Mouse (Mus musculus) ES-Bruce4 (cell line): Measurements from ENCODE around the gene Gmcl1. TPM values are rescaled to one million over a fixed set of nuclear protein-coding genes. Genes with fewer than 3 reads are reported as not detected.

Experiments used
- H3K27ac ChIP-seq: 2 replicates; pipeline ENCODE4 v1.5.1; 2012; ENCODE audit warnings: low read length, inconsistent platforms; ENCODE audit not compliant: insufficient read depth
- H3K27me3 ChIP-seq: 2 replicates; pipeline ENCODE4 v1.6.1; 2012; ENCODE audit warnings: mild to moderate bottlenecking, low read length, inconsistent platforms; ENCODE audit not compliant: control insufficient read depth, poor library complexity, insufficient read depth, severe bottlenecking
- H3K36me3 ChIP-seq: 2 replicates; pipeline ENCODE4 v1.6.1; 2012; ENCODE audit warnings: inconsistent platforms, mild to moderate bottlenecking, low read length, moderate library complexity; ENCODE audit not compliant: control insufficient read depth, poor library complexity, insufficient read depth, severe bottlenecking
- H3K4me1 ChIP-seq: one replicate; pipeline ENCODE4 v1.8.1; 2011; ENCODE audit warnings: low read length; ENCODE audit not compliant: control insufficient read depth, insufficient read depth
- H3K4me3 ChIP-seq: 2 replicates; pipeline ENCODE4 v1.5.1; 2011; ENCODE audit warnings: low read depth, mild to moderate bottlenecking, low read length
- H3K9ac ChIP-seq: 2 replicates; pipeline ENCODE4 v1.6.1; 2012; ENCODE audit warnings: low read depth, mild to moderate bottlenecking, inconsistent platforms; ENCODE audit not compliant: poor library complexity, severe bottlenecking
- H3K9me3 ChIP-seq: replicated peaks from 2 replicates; pipeline ENCODE4 v1.6.1; 2012; ENCODE audit warnings: mild to moderate bottlenecking, low read length, inconsistent platforms; ENCODE audit not compliant: control insufficient read depth, poor library complexity, insufficient read depth, severe bottlenecking
- CTCF ChIP-seq: IDR thresholded peaks from one replicate; pipeline ENCODE4 v1.8.1; 2011; ENCODE audit warnings: low read depth, low read length
- EP300 ChIP-seq: IDR thresholded peaks from 2 replicates; pipeline ENCODE4 v1.6.1; 2011; ENCODE audit warnings: low read depth, low read length; ENCODE audit not compliant: insufficient read depth
- POLR2A ChIP-seq: IDR thresholded peaks from one replicate; pipeline ENCODE4 v1.8.1; 2011; ENCODE audit warnings: low read length; ENCODE audit not compliant: insufficient read depth
- polyA plus RNA-seq: library from polyadenylated mRNA; stranded (reverse); fragments of >200 nt; gene quantifications from 2 replicates; pipeline ENCODE4 v1.2.4, GENCODE M21; 2011; ENCODE audit warnings: low read depth; ENCODE audit not compliant: missing spikeins, insufficient read depth, insufficient read length

Gmcl1 gene
- polyA plus RNA-seq, 1 experiment = 22.9 TPM

DNA sequence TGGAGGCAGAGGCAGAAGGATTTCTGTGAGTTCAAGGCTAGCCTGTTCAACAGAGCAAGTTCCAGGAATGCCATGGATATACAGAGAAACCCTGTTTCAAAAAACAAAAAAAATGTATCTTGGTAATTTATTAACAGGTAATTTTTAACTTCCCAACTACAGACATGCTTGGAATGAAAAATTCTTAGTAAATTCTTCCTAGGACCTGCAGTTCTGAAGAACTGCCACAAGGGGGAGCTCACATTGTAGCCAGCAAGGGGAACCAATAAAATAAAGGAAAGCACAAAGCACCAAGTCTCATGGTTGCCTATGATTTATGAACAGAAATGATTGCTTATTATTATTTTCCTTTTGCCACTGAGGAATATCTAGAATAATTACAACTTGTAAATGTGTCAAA, 14.0 kb upstream of the Gmcl1 start:
- H3K27ac ChIP-seq = no peak overlapping the region
- H3K36me3 ChIP-seq = no peaks in the 10 kb centered on the region
- TF ChIP-seq POLR2A (no peak), CTCF (no peak), EP300 (no peak)
- no peak overlapping the region for H3K4me3 ChIP-seq
- no peaks in the 10 kb centered on the region for H3K9me3 ChIP-seq
- no peaks in the 10 kb centered on the region for H3K4me1 ChIP-seq
- H3K27me3 ChIP-seq = no peaks in the 10 kb centered on the region
- H3K9ac ChIP-seq = no peak overlapping the region

DNA sequence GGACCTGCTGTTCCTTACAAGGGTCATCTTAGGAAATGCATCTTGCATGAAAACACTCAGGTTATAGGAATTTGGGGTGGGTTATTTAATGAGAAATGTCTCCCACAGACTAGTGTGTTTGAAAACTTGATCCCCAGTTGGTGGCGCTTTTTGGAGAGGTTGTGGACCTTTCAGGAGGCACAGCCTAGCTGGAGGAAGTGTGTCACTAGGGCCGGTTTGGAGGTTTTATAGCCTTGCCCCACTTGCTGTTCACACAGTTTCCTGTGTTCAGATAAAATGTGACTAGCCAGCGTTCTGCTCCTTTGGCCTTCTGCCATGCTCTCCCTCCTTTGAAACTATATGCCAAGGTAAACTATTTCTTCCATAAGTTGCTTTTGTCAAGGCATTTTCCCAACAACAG, 7.5 kb upstream of the Gmcl1 start:
- H3K9ac ChIP-seq = no peak overlapping the region

DNA sequence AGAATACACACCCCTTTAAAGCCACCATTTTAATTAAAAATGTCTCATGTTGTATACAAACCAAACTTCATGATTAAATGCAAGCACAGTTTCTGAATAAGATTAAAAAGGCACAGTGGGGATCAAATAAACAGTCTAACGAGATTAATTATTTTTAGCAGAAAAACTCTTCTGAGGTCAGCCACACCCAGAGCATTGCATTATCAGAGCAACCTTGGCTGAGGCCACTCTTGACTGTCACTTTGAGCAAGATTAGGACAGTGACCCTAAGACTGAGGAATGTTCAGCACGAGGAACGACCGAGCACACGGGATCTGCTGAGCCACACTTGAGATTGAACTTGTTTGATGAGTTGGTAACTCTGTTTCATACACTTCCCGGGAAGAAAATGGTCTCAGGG, 3.6 kb upstream of the Gmcl1 start:
- no peak overlapping the region for H3K4me3 ChIP-seq
- no peaks in the 10 kb centered on the region for H3K36me3 ChIP-seq
- no peaks in the 10 kb centered on the region for H3K4me1 ChIP-seq
- TF ChIP-seq EP300 (no peak), POLR2A (no peak), CTCF (no peak)
- no peaks in the 10 kb centered on the region for H3K27me3 ChIP-seq
- no peak overlapping the region for H3K27ac ChIP-seq
- H3K9me3 ChIP-seq = no peaks in the 10 kb centered on the region
- no peak overlapping the region for H3K9ac ChIP-seq

More for the DNA sequence above, 7.5 kb upstream of the Gmcl1 start:
- Histone ChIP-seq H3K4me3 (no peak overlapping the region), H3K27me3 (no peaks in the 10 kb centered on the region), H3K36me3 (no peaks in the 10 kb centered on the region), H3K4me1 (no peaks in the 10 kb centered on the region), H3K9me3 (no peaks in the 10 kb centered on the region), H3K27ac (no peak overlapping the region; the same call in 1 of the 2 replicates)
- TF ChIP-seq POLR2A (no peak), CTCF (no peak), EP300 (no peak)

DNA sequence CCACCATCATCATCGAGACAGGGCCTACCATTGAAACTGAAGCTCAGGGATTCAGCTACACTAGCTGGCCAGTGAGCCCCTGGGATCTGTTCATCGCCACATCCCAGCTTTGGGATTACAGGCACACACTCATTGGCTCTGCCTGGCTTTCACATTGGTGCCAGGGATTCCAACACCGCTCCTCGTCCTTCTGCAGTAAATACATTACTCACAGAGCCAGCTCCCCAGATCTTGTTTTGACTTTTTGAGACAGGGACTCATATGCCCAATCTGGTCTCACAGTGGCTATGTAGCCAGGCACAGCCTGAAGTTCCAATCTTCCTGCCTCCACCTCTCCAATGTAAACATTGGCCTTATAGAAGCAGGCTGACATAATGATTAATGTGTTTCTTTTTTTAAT, 3.1 kb upstream of the Gmcl1 start:
- no peaks in the 10 kb centered on the region for H3K9me3 ChIP-seq
- H3K4me1 ChIP-seq = no peaks in the 10 kb centered on the region
- H3K9ac ChIP-seq = no peak overlapping the region
- no peak overlapping the region for H3K4me3 ChIP-seq
- no peaks in the 10 kb centered on the region for H3K27me3 ChIP-seq
- TF ChIP-seq POLR2A (no peak), EP300 (no peak), CTCF (no peak)
- H3K27ac ChIP-seq = no peak overlapping the region
- H3K36me3 ChIP-seq = no peaks in the 10 kb centered on the region

DNA sequence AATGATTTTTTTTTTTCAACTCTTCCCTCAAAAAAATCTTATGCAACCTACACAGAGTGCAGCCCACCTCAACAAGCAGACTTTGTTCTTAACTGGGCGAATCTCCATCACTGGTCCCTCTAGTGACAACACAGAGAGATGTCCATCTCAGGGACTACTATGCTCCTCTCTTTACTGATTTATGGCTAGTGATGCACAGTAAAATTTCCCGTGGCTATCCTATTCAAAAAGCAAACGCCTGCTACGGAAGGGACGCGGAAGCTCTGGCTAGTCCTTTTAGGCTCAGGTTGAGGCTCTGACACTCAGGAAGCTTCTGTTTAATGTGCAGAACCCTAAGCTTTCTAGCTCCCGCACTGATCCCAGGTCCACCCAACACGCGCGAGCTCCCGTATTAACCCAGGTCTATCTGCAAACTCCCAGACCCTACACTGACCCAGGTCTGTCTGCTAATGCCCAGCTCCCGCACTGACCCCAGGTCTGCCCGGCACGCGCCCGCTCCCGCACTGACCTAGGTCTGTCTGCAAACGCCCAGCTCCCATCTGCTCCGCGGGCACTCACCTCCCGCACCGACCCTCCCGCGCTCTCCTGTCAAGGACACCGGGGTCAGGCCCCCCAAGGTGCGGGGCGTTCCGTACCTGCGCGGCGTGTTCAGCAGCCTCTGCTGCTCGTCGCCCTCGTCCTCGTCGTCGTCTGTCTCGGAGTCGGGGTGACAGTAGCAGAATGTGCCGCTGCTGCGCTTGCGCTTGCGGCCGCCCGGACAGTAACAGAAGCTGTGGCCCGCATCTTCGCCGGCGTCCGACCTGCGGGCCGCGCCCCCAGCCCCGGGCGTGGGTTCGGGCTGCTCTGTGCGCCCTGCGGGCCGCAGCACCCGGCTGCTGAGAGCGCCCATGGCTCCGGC, 658 bp downstream of the Gmcl1 start:
- Histone ChIP-seq H3K9me3 (no peaks in the 10 kb centered on the region; the same call in 1 of the 2 replicates), H3K27me3 (no peaks in the 10 kb centered on the region), H3K4me3 (peak overlapping the region; percentile 79), H3K27ac (no peak overlapping the region), H3K9ac (peak overlapping the region; percentile 63), H3K4me1 (no peaks in the 10 kb centered on the region), H3K36me3 (no peaks in the 10 kb centered on the region)
- TF ChIP-seq POLR2A (no peak), EP300 (no peak), CTCF (no peak)

DNA sequence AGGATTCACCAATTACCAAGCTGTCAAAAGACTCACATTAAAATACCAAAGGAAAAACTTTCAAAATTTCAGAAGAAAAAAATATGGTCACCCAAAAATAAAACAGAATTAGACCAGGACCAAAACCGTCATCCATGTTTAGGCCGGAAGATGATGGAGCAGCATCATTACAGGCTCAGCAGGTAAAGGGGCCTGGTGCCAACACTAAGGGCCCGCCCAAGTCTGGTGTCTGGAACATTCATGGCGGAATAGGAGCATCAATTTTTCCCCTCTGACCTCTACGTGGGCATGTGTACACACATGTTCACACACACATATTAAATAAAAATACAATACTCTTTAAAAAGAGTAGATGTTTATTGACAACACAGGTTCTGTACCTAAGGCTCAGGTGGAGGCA, 4.5 kb downstream of the Gmcl1 start:
- H3K27me3 ChIP-seq = no peaks in the 10 kb centered on the region
- H3K9me3 ChIP-seq = no peaks in the 10 kb centered on the region; the same call in 1 of the 2 replicates
- H3K27ac ChIP-seq = no peak overlapping the region
- H3K36me3 ChIP-seq = no peaks in the 10 kb centered on the region
- TF ChIP-seq CTCF = no peak
- no peak overlapping the region for H3K9ac ChIP-seq
- no peak overlapping the region for H3K4me3 ChIP-seq
- H3K4me1 ChIP-seq = no peaks in the 10 kb centered on the region
